Mouse (Mus musculus): ENCODE results near the gene Vmn1r118.
"Not testable (repeated sequence)": the region's sequence is repeated elsewhere in the genome, so short reads cannot be mapped to it uniquely, and the experiment has no call there.

The Vmn1r118 gene

GRCm38 (mm10) chr7:20912247-20912646 is at the start of gene Vmn1r118:
Vmn1r118 (minus strand) TSS chr7:20912347.
- DNase-seq (ENCODE audit: low spot score) = not testable (repeated sequence)

- DNase-seq (ENCODE audit: low spot score) = not testable (repeated sequence)
Observed at GRCm38 (mm10) chr7:20884021-20884420, 28.1 kb downstream of the Vmn1r118 start, which contains the start of gene Vmn1r117. Vmn1r117 (minus strand) TSS chr7:20884121.

- not testable (repeated sequence) for DNase-seq (ENCODE audit: low spot score)
Observed at GRCm38 (mm10) chr7:20871956-20872355, 40.2 kb downstream of the Vmn1r118 start, which contains the start of gene Vmn1r116. Vmn1r116 (plus strand) TSS chr7:20872256.
